Mouse (Mus musculus): ENCODE results near the gene Nkiras1.

DNA sequence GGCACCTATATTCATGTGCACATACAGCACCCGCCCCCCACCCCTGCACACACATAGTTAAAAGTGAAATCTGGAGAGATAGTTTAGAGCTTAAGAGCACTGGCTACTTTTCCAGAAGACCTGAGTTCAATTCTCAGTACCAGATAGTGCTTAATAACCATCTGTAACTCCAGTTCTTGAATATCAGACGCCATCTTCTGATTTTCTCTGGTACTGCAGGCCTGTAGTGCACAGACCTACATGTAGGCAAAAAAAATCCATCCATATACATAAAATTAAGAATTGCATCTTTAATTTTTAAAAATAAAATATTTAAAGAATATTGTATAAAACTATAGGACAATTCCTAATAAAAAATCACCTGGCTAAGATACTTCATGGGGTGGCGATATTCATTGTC lies 9.7 kb upstream of the Nkiras1 start:
- no peak for TF ChIP-seq TAL1 (IDR thresholded peaks at IDR 0.05; ENCODE audit: low read length)
- no peak for TF ChIP-seq GATA1 (IDR thresholded peaks at IDR 0.05; ENCODE audit: low read length)
